Mouse (Mus musculus) c-Kit-negative CD71-positive TER-119-positive erythroid progenitor cells, embryonic 14.5 days (primary cell): Measurements from ENCODE around the gene Olfr1509.
"Not testable (repeated sequence)": the region's sequence is repeated elsewhere in the genome, so short reads cannot be mapped to it uniquely, and the experiment has no call there.

ENCODE experiments used
- DNase-seq: peaks from one replicate; pipeline ENCODE4 v3.0.0-alpha.2; 2013; ENCODE audit warnings: low read depth, low spot score

The Olfr1509 gene

DNA sequence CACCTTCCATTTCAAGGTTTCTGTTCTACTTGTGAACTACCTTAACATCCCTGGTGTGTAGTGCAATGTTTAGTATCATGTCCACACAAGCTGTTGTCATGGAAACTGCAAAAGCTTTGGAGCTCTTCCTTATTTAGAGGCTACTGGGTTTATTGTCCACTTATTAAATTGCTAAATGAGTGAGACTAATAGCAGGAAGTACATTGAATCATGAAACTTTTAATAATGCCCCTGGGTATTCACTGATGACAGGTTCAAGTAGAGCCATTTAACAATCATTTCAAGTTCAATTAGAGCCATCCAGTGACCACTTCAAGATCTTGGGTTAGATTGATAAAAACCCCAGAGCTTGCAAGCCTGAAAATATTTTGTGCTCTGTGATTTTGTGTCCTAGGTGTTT, at the start of gene Olfr1509:
Olfr1509 (plus strand) TSS at position 301 of the 400 bp plus-strand sequence.
- no peak for DNase-seq

- no peak for DNase-seq
Measured at GRCm38 (mm10) chr14:52397279-52397678, 45.5 kb upstream of the Olfr1509 start, which contains the start of gene Olfr1511. Gene Olfr1511 (minus strand): TSS chr14:52397379.

DNA sequence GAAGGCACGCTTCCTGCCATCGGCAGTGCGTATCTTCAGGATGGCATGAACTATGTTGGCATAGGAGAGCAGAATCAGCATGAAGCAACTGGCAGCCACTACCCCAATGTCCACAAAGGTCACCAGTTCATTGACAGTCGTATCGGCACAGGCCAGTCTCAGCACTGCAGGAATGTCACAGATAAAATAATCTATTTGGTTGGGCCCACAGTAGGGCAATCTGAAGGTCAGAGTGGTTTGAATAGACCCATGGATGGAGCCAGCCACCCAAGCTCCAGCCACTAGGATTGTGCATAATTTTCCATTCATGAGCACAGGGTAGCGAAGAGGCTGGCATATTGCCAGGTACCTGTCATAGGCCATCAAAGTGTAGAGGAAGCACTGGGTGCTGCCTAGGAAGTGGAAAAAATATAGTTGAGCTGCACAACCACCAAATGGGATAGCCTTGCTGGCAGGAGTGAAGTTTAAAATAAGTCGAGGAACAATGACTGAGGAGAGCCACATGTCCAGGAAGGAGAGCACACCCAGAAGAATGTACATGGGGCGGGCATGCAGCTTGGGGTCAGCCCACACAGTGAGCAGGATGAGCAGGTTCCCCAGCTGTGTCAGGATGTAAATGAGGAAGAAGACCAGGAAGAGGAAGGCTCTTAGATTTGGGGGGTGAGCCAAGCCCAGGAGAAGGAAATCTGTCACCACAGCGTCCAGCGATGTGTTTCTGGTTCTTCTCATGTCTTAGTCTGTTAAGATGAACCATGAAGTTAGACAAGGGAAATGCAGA, 32.5 kb upstream of the Olfr1509 start:
- not testable (repeated sequence) for DNase-seq

- DNase-seq = no peak
Measured at GRCm38 (mm10) chr14:52414273-52414672, 28.5 kb upstream of the Olfr1509 start, which contains the start of gene Olfr1510. Gene Olfr1510 (minus strand): TSS chr14:52414373.

DNA sequence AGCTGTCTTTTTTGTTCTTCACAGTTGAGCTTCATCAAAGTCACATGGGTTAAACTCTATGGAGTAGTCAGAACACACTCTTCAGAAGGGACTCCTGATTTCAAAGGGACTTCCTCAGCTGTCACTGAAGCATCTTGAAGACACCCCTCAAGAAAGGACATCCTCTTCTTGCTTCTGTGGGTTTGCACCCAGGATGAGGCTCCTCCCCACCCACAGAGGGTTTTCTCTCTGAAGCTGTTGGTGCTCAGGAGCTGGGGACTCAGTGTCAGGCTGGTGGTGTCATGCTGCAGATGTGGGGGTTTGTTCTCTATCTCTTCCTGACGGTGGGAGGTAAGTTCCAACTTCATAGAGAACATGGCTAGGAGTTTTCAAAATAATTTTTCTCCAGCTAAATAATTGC, 15.1 kb upstream of the Olfr1509 start:
- DNase-seq = no peak

GRCm38 (mm10) chr14:52451138-52451537, 8.3 kb downstream of the Olfr1509 start:
- no peak for DNase-seq

GRCm38 (mm10) chr14:52461928-52462327, 19.1 kb downstream of the Olfr1509 start:
- DNase-seq = no peak

GRCm38 (mm10) chr14:52465738-52466137, 22.9 kb downstream of the Olfr1509 start:
- no peak for DNase-seq

DNA sequence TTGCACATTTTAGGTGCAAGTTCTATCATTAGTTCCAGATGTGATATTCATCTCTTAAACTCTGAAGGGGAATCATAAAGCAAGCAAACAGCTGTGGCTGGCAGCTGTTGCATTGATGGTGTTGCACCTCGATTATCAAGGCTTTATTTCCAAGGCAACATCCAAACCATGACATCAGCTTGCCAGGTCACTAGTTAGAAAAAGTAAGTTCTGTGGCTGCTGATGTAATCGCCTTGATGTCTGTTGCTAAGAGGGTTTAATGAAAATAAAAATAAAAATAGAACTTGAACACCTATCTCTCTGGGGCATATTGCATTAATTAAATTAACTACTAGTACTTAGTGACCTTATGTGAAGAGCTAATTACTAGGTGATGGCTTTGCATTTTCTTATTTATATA, 24.6 kb downstream of the Olfr1509 start, which contains the start of gene Olfr1508:
Olfr1508 (minus strand) TSS at position 101 of the 400 bp plus-strand sequence.
- DNase-seq = no peak

DNA sequence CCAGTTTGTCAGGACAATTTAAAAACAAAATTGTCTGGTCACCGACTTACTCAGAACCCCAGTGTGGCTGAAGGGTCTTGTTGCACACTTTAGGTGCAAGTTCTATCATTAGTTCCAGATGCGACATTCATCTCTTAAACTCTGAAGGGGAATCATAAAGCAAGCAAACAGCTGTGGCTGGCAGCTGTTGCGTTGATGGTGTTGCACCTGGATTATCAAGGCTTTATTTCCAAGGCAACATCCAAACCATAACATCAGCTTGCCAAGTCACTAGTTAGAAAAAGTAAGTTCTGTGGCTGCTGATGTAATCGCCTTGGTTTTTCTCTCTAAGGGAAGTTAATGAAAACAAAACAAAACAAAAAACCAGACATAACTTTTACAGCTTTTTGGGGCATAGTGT, 52.7 kb downstream of the Olfr1509 start, which contains the start of gene Olfr1507:
Olfr1507 (minus strand) TSS at position 234 of the 400 bp plus-strand sequence.
- DNase-seq = no peak
